Mouse (Mus musculus): ENCODE measurements at regions not wholly inside any gene's neighbourhood (a gene's known extent, or its start where the extent isn't known, plus 50 kb on each side); places are given as distances from the start of the nearest gene placed in this dataset.
"Not testable (repeated sequence)": the region's sequence is repeated elsewhere in the genome, so short reads cannot be mapped to it uniquely, and the experiment has no call there.

DNA sequence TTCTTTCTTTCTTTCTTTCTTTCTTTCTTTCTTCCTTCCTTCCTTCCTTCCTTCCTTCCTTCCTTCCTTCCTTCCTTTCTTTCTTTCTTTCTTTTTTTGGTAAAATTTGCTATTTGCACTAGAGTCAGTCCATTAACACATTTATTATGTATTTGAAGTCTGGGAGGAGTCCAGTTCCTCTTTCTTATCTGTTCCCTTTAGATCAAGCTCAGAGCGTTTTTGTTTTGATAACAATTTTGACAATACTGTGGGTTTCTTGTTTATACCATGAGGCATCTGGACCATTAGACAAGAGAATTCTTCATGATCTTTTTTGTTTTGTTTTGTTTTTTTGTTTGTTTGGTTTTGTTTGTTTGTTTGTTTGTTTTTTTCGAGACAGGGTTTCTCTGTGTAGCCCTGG is 52.3 kb upstream of the Cttnbp2 start:
- not testable (repeated sequence) for H3K36me3 ChIP-seq (ENCODE audit: control insufficient read depth, insufficient read depth, low read length); H3K4me1 ChIP-seq (ENCODE audit: control insufficient read depth, insufficient read depth, low read depth, low read length); H3K27me3 ChIP-seq (replicated peaks; ENCODE audit: control insufficient read depth, insufficient read depth, low read length); ATAC-seq; H3K9me3 ChIP-seq (ENCODE audit: control insufficient read depth, low read length); H3K27ac ChIP-seq (ENCODE audit: low read depth, low read length); H3K4me2 ChIP-seq (ENCODE audit: low read length); H3K4me3 ChIP-seq (ENCODE audit: low read length); H3K9ac ChIP-seq (ENCODE audit: low read depth, low read length)
- 81% methylated on average over 2 of the region's 2 CpGs for WGBS

DNA sequence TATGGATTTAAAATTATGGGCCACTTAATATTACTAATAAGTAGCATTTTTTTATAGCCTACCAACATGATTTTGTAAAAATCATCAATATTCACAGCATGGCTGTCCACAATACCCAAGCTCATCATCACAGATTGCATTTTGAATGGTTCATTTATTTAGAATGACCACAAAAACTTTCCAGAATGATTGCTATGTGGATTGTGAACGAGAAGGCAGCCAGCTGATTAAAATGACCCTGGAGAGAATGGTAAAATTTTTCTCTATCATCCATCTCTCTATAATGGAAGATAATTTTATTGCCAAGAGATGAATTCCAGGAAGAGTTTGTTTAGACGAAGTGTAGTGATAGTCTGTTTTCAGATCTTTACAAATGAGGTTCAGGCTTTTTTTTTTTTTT is 54.6 kb upstream of the Cttnbp2 start:
- no peak overlapping the region for H3K4me3 ChIP-seq (ENCODE audit: low read length)
- no peak overlapping the region for H3K27ac ChIP-seq (ENCODE audit: low read depth, low read length)
- no peaks in the 10 kb centered on the region for H3K27me3 ChIP-seq (replicated peaks; ENCODE audit: control insufficient read depth, insufficient read depth, low read length)
- no peaks in the 10 kb centered on the region for H3K4me1 ChIP-seq (ENCODE audit: control insufficient read depth, insufficient read depth, low read depth, low read length)
- H3K36me3 ChIP-seq (ENCODE audit: control insufficient read depth, insufficient read depth, low read length), result no peaks in the 10 kb centered on the region
- no peak for ATAC-seq
- H3K9ac ChIP-seq (ENCODE audit: low read depth, low read length), result no peak overlapping the region
- no peaks in the 10 kb centered on the region for H3K9me3 ChIP-seq (ENCODE audit: control insufficient read depth, low read length)
- H3K4me2 ChIP-seq (ENCODE audit: low read length), result no peak overlapping the region
- WGBS, result 70% methylated on average over 2 of the region's 2 CpGs

DNA sequence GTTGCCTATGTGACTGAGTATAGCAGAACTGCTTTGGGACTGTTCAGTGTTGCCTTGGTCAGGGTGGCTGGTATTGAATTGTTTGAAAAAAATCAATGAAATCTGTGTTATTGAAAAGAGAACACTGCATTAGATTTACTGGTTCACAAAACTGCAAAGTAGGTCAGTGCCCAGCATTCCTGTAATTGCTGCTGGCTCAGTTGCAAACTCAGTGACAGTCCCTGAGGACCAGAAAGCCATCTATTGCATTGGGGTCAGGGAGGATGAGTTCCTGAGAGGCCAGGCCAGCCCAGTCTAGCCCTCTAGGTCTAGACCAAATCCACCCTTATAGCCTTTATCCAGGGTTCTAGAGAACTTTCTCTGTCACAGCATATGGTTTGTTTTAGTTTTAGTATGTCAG is 63.9 kb upstream of the Cttnbp2 start:
- no peaks in the 10 kb centered on the region for H3K27me3 ChIP-seq (replicated peaks; ENCODE audit: control insufficient read depth, insufficient read depth, low read length)
- no peaks in the 10 kb centered on the region for H3K36me3 ChIP-seq (ENCODE audit: control insufficient read depth, insufficient read depth, low read length)
- H3K4me2 ChIP-seq (ENCODE audit: low read length), result no peak overlapping the region
- no peak overlapping the region for H3K4me3 ChIP-seq (ENCODE audit: low read length)
- H3K9me3 ChIP-seq (ENCODE audit: control insufficient read depth, low read length), result no peaks in the 10 kb centered on the region
- H3K27ac ChIP-seq (ENCODE audit: low read depth, low read length), result no peak overlapping the region
- peak; percentile 56; the same call in 1 of the 2 replicates for ATAC-seq
- no peak overlapping the region for H3K9ac ChIP-seq (ENCODE audit: low read depth, low read length)
- H3K4me1 ChIP-seq (ENCODE audit: control insufficient read depth, insufficient read depth, low read depth, low read length), result no peaks in the 10 kb centered on the region

DNA sequence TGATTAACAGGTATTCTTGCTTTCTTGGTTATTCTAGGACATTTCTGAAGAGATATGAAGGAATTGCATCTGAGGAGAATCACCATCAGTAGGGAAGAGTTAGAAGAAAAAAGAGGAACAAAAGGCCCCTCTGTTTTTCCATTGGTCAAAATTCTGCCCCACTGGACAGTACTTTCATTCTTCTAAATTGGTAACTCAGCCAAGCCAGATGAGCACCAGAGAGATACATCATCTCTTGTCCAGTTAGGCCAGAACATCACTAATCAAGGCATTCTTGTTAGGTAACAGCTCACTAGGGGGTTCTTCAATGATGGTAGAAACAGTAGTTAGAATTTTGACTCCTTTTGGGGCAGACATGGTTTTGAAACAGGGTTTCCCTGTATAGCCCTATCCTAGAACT is 74.8 kb upstream of the Cttnbp2 start:
- no peaks in the 10 kb centered on the region for H3K36me3 ChIP-seq (ENCODE audit: control insufficient read depth, insufficient read depth, low read length)
- H3K4me1 ChIP-seq (ENCODE audit: control insufficient read depth, insufficient read depth, low read depth, low read length), result no peaks in the 10 kb centered on the region
- no peak overlapping the region for H3K4me3 ChIP-seq (ENCODE audit: low read length)
- no peaks in the 10 kb centered on the region for H3K27me3 ChIP-seq (replicated peaks; ENCODE audit: control insufficient read depth, insufficient read depth, low read length)
- no peak overlapping the region for H3K27ac ChIP-seq (ENCODE audit: low read depth, low read length)
- H3K9me3 ChIP-seq (ENCODE audit: control insufficient read depth, low read length), result no peaks in the 10 kb centered on the region
- no peak overlapping the region for H3K4me2 ChIP-seq (ENCODE audit: low read length)
- no peak overlapping the region for H3K9ac ChIP-seq (ENCODE audit: low read depth, low read length)
- no peak for ATAC-seq

DNA sequence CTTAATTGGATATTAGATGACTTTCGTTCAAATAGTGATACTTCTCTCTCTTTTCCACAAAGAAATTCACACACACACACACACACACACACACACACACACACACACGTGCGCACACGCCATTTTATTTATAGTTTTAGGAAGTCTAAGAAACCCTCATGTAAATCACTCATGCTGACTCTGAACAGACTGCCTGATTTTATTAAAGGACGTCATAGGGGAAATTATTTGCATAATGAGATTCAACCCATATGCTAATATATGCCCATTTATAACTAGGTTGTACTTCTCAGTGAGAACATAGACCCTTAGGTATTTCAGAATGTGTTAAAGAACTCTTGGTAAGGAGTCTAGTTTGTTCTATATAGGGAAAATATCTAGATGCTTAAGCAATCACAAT is 82.0 kb upstream of the Cttnbp2 start:
- Histone ChIP-seq H3K4me2 (ENCODE audit: low read length) (no peak overlapping the region), H3K36me3 (ENCODE audit: control insufficient read depth, insufficient read depth, low read length) (no peaks in the 10 kb centered on the region), H3K4me1 (ENCODE audit: control insufficient read depth, insufficient read depth, low read depth, low read length) (no peaks in the 10 kb centered on the region), H3K27ac (ENCODE audit: low read depth, low read length) (no peak overlapping the region), H3K9me3 (ENCODE audit: control insufficient read depth, low read length) (no peaks in the 10 kb centered on the region), H3K4me3 (ENCODE audit: low read length) (no peak overlapping the region), H3K27me3 (replicated peaks; ENCODE audit: control insufficient read depth, insufficient read depth, low read length) (no peaks in the 10 kb centered on the region), H3K9ac (ENCODE audit: low read depth, low read length) (no peak overlapping the region)
- 58% methylated on average over 5 of the region's 5 CpGs for WGBS
- no peak for ATAC-seq

DNA sequence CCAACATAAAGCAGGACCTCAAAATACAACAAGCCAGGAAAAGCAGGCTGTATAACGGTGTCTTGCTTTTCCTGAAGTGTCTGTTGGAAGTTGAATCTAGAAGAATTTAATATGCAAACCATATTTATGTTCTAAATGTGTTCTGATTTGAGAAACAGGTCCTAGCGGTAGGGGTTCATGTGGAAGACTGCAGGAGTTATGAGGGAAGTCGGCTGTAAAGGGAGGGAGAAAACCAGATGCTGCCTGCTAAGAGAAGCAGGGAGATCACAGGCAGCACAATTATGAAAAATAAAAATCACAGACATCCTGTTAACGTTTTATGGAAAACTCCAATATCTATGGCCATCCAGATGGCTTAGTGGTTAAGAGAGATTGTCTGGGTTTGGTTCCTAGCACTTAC is 85.0 kb upstream of the Cttnbp2 start:
- WGBS, result 72% methylated on average over 4 of the region's 4 CpGs
- Histone ChIP-seq H3K27ac (ENCODE audit: low read depth, low read length) (no peak overlapping the region), H3K9ac (ENCODE audit: low read depth, low read length) (no peak overlapping the region), H3K27me3 (replicated peaks; ENCODE audit: control insufficient read depth, insufficient read depth, low read length) (no peaks in the 10 kb centered on the region), H3K4me1 (ENCODE audit: control insufficient read depth, insufficient read depth, low read depth, low read length) (no peaks in the 10 kb centered on the region), H3K4me2 (ENCODE audit: low read length) (no peak overlapping the region), H3K36me3 (ENCODE audit: control insufficient read depth, insufficient read depth, low read length) (no peaks in the 10 kb centered on the region), H3K9me3 (ENCODE audit: control insufficient read depth, low read length) (peaks cover 4% of the 10 kb centered on the region), H3K4me3 (ENCODE audit: low read length) (no peak overlapping the region)
- no peak for ATAC-seq

DNA sequence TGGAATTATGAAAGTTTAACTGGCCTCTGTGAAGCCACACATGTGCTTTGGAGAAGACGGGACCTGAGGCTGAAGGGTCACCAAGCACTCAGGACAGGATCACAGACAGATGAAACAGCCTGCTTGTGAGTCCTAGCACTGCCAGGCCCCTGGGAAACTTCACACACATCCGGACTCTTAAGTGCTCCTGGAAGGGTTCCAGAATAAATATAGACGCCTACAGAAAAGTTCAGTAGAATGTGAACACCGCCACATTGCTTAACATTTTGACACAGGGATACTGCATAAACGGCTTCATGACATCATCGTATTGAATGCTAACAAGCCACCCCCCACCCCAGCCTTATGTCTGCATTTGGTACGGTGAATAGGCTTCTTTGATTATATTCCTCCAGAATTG is 87.3 kb upstream of the Cttnbp2 start:
- Histone ChIP-seq H3K27me3 (replicated peaks; ENCODE audit: control insufficient read depth, insufficient read depth, low read length) (no peaks in the 10 kb centered on the region), H3K4me2 (ENCODE audit: low read length) (no peak overlapping the region), H3K4me3 (ENCODE audit: low read length) (no peak overlapping the region), H3K9ac (ENCODE audit: low read depth, low read length) (no peak overlapping the region), H3K36me3 (ENCODE audit: control insufficient read depth, insufficient read depth, low read length) (no peaks in the 10 kb centered on the region), H3K27ac (ENCODE audit: low read depth, low read length) (no peak overlapping the region), H3K9me3 (ENCODE audit: control insufficient read depth, low read length) (peaks cover 7% of the 10 kb centered on the region), H3K4me1 (ENCODE audit: control insufficient read depth, insufficient read depth, low read depth, low read length) (no peaks in the 10 kb centered on the region)
- WGBS, result 70% methylated on average over 7 of the region's 7 CpGs
- 0 out of 2 replicates have a peak, but pooled peaks have one; percentile 37 for ATAC-seq

DNA sequence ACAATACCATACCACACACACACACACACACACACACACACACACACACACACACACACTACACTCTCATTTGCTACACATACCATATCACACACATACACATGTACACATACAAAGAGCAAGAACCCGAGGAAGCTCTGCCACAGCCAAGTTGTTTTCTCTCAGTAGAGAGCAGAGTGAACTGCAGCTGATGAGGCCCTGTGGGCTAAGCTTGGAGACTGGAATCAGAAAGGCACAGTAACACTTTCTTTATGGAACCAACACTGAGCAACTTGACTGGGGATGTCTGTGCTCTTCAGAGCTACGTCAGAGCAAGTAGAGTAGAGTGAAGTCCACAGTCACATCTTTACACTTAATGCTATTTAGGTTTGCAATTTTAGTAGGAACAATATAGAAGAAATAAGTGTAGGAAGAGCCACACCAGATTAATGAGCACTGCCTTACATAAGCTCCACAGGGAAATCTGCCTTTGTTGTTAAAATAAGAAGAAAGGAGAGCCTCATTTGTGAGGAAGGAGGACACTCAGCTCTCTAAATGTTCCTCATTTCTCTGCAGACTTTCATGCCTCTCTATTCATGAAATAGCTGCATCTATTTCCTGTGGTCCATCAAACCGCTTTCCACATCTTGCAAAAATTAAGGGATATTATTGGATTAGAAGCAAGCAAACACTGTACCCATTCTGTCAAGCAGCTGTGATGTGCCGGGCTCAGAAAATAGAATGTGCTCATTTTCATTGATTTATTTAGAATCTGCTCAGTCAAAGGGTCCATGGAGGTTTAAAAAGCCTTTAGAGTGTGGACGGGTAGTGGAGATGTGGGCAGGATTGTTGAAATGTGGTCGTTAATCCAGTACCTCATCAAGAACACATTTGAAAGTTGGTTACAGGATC is 107.0 kb upstream of the Cttnbp2 start:
- no peaks in the 10 kb centered on the region for H3K4me1 ChIP-seq (ENCODE audit: control insufficient read depth, insufficient read depth, low read depth, low read length)
- H3K9ac ChIP-seq (ENCODE audit: low read depth, low read length), result no peak overlapping the region
- WGBS, result 60% methylated on average over 6 of the region's 6 CpGs
- no peaks in the 10 kb centered on the region for H3K36me3 ChIP-seq (ENCODE audit: control insufficient read depth, insufficient read depth, low read length)
- no peaks in the 10 kb centered on the region for H3K27me3 ChIP-seq (replicated peaks; ENCODE audit: control insufficient read depth, insufficient read depth, low read length)
- H3K27ac ChIP-seq (ENCODE audit: low read depth, low read length), result no peak overlapping the region
- ATAC-seq, result peak; percentile 56; the same call in 1 of the 2 replicates
- no peak overlapping the region for H3K4me3 ChIP-seq (ENCODE audit: low read length)
- no peak overlapping the region for H3K4me2 ChIP-seq (ENCODE audit: low read length)
- H3K9me3 ChIP-seq (ENCODE audit: control insufficient read depth, low read length), result no peaks in the 10 kb centered on the region

DNA sequence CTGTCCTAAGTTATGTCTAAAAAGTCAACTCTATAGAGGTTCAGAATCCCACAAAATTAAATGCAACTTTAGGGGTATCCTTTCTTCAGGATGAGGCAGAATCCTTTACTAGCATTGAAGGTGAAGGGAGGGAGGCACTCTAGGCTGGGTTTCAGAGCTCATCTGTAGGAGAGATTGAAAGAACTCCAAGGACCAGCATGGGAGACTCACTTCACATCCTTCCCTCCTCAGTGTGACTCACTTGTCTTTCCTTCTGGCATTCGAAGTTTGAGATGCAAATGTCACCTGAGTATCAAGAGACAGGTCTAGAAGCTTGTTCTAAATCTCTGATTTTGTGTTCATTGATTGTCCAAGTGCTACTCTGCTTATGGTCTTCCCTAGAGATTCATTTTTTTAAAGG is 113.9 kb upstream of the Cttnbp2 start:
- Histone ChIP-seq H3K27ac (ENCODE audit: low read depth, low read length) (no peak overlapping the region), H3K4me3 (ENCODE audit: low read length) (no peak overlapping the region)
- no peak for ATAC-seq

More for the DNA sequence above, 113.9 kb upstream of the Cttnbp2 start:
- no peaks in the 10 kb centered on the region for H3K36me3 ChIP-seq (ENCODE audit: control insufficient read depth, insufficient read depth, low read length)
- H3K4me1 ChIP-seq (ENCODE audit: control insufficient read depth, insufficient read depth, low read depth, low read length), result no peaks in the 10 kb centered on the region
- no peaks in the 10 kb centered on the region for H3K9me3 ChIP-seq (ENCODE audit: control insufficient read depth, low read length)
- H3K27me3 ChIP-seq (replicated peaks; ENCODE audit: control insufficient read depth, insufficient read depth, low read length), result no peaks in the 10 kb centered on the region
- no peak overlapping the region for H3K9ac ChIP-seq (ENCODE audit: low read depth, low read length)
- H3K4me2 ChIP-seq (ENCODE audit: low read length), result no peak overlapping the region
- WGBS, result 72% methylated on average over 1 of the region's 1 CpGs

Data from hindbrain, embryonic 16.5 days (tissue).